Mouse (Mus musculus): ENCODE measurements around the gene Pdzk1. TPM values are rescaled to one million over a fixed set of nuclear protein-coding genes. Genes with fewer than 3 reads are reported as not detected.

Pdzk1 gene
- polyA plus RNA-seq, 1 experiment from 2014 or later: 0.21 TPM

DNA sequence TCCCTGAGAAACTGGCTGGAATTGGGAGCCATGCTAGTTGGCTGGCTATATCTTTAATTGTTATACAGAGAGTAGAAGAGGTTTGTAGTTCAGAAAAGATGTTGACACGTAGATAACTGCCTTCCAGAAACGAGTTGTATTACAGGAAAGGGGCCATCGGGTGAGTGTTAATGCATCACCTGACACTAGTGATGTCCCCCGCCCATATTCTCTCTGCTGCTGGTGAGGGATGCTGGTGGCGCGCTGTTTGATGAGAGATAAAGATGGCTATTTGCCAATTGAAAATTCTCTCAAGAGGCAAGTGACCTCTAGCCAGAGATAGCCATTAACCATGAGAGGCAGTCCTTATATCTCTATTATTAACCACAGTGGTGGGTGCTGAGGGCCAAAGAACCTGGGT lies 23.5 kb downstream of the Pdzk1 start:
- Histone ChIP-seq H3K27ac (replicated peaks) (no peak overlapping the region), H3K27me3 (ENCODE audit: control insufficient read depth, insufficient read depth, low read length) (no peaks in the 10 kb centered on the region), H3K36me3 (ENCODE audit: control insufficient read depth, insufficient read depth, low read length) (no peaks in the 10 kb centered on the region), H3K4me2 (replicated peaks; ENCODE audit: low read depth) (no peak overlapping the region), H3K4me3 (ENCODE audit: low read depth, low read length) (no peak overlapping the region), H3K9me3 (ENCODE audit: control insufficient read depth, low read length) (no peaks in the 10 kb centered on the region), H3K9ac (ENCODE audit: low read length) (no peak overlapping the region), H3K4me1 (replicated peaks; ENCODE audit: control insufficient read depth, insufficient read depth) (no peaks in the 10 kb centered on the region)
- TF ChIP-seq CTCF (IDR thresholded peaks at IDR 0.05; ENCODE audit: low read depth) (no peak), EP300 (optimal IDR thresholded peaks at IDR 0.05) (no peak)
- WGBS: 67% methylated on average over 6 of the region's 6 CpGs
- no peak for ATAC-seq (ENCODE audit: low FRiP score, low TSS enrichment)
- DNase-seq (ENCODE audit: low spot score): no peak

DNA sequence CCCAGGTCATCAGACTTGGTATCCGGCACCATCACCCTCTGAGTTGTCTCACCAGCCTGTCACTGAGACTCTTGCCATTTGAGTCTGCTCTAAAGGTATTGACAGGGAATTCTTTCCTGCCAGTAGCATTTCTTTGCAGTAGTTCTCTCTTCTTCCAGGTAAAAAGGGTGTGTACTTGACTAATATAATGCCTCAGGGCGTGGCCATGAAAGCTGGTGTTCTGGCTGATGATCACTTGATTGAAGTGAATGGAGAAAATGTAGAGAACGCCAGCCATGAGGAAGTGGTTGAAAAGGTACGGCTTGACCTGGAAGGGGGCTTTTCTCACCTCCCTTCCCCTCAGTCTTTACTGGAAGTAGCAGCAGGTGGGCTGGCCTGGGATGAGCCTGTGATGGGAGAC lies 25.3 kb downstream of the Pdzk1 start:
- no peaks in the 10 kb centered on the region for H3K36me3 ChIP-seq (ENCODE audit: control insufficient read depth, insufficient read depth, low read length)
- H3K9ac ChIP-seq (ENCODE audit: low read length): no peak overlapping the region
- no peak overlapping the region for H3K4me3 ChIP-seq (ENCODE audit: low read depth, low read length)
- no peak for TF ChIP-seq EP300 (optimal IDR thresholded peaks at IDR 0.05)
- no peaks in the 10 kb centered on the region for H3K9me3 ChIP-seq (ENCODE audit: control insufficient read depth, low read length)
- no peak overlapping the region for H3K27ac ChIP-seq (replicated peaks)
- H3K27me3 ChIP-seq (ENCODE audit: control insufficient read depth, insufficient read depth, low read length): no peaks in the 10 kb centered on the region
- 77% methylated on average over 4 of the region's 4 CpGs for WGBS
- H3K4me1 ChIP-seq (replicated peaks; ENCODE audit: control insufficient read depth, insufficient read depth): no peaks in the 10 kb centered on the region
- H3K4me2 ChIP-seq (replicated peaks; ENCODE audit: low read depth): no peak overlapping the region
- ATAC-seq (ENCODE audit: low FRiP score, low TSS enrichment) (no peak), DNase-seq (ENCODE audit: low spot score) (no peak)

DNA sequence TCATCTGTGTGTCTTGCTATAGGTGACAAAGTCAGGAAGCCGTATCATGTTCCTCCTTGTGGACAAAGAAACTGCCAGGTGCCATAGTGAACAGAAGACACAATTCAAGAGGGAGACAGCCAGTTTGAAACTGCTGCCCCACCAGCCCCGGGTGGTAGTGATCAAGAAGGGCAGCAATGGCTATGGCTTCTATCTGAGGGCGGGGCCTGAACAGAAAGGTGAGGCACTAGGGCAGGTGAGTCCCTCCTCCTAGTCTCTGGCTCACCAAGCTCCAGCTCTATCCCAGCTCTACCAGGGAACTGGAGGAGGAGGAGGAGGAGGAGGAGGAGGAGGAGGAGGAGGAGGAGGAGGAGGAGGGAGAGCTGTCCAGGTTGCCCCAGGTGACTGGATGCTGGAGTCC lies 26.7 kb downstream of the Pdzk1 start:
- H3K4me3 ChIP-seq (ENCODE audit: low read depth, low read length): no peak overlapping the region
- TF ChIP-seq CTCF (IDR thresholded peaks at IDR 0.05; ENCODE audit: low read depth) (no peak), EP300 (optimal IDR thresholded peaks at IDR 0.05) (no peak)
- 59% methylated on average over 3 of the region's 3 CpGs for WGBS

DNA sequence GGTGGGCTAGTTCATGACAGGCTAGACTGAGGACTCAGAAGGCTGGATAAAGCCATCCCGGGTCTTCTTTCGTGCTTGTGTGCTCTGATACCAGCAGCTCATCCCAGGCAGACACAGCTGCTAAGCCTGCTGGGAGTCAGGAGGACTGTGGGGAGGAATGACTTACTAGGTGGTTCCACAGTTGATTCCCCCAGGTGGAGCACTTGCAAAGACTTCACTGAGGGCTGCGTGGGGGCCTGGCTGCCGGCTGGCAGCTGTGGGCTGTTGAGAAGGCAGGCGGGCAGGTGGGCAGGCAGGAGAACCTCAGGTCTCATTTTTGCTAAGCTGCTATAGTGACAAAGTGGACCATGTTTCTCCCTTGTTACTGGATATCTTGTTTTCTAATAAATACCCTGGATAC lies 31.4 kb downstream of the Pdzk1 start:
- H3K27ac ChIP-seq (replicated peaks): no peak overlapping the region

More for the DNA sequence above, 26.7 kb downstream of the Pdzk1 start:
- Histone ChIP-seq H3K9ac (ENCODE audit: low read length) (no peak overlapping the region), H3K9me3 (ENCODE audit: control insufficient read depth, low read length) (no peaks in the 10 kb centered on the region), H3K27ac (replicated peaks) (no peak overlapping the region), H3K4me2 (replicated peaks; ENCODE audit: low read depth) (no peak overlapping the region), H3K27me3 (ENCODE audit: control insufficient read depth, insufficient read depth, low read length) (no peaks in the 10 kb centered on the region), H3K36me3 (ENCODE audit: control insufficient read depth, insufficient read depth, low read length) (no peaks in the 10 kb centered on the region), H3K4me1 (replicated peaks; ENCODE audit: control insufficient read depth, insufficient read depth) (no peaks in the 10 kb centered on the region)
- ATAC-seq (ENCODE audit: low FRiP score, low TSS enrichment) (no peak), DNase-seq (ENCODE audit: low spot score) (no peak)

DNA sequence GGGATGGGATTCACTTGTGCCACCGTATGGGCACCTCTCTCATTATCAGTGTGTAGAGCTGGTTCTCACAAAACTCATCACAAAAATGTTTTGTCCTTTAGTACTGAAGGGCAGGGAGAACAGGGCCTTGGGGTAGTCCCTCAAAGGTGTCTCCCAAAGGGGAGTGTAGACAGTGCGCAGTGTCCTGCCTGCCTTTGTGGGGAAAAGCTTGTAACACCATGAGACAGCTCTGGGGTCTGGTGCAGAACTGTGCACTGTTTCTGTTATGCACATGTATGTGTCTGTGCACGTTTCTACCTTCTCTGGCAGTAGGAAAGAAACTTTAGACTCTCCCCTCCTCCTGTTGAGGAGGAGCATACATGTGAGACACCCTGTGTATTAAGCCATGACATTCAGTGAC lies 38.8 kb downstream of the Pdzk1 start:
- peaks cover 5% of the 10 kb centered on the region for H3K36me3 ChIP-seq (ENCODE audit: control insufficient read depth, insufficient read depth, low read length)
- H3K9ac ChIP-seq (ENCODE audit: low read length): no peak overlapping the region
- no peaks in the 10 kb centered on the region for H3K27me3 ChIP-seq (ENCODE audit: control insufficient read depth, insufficient read depth, low read length)
- ATAC-seq (ENCODE audit: low FRiP score, low TSS enrichment) (no peak), DNase-seq (ENCODE audit: low spot score) (no peak)
- no peak overlapping the region for H3K27ac ChIP-seq (replicated peaks)
- no peak overlapping the region for H3K4me2 ChIP-seq (replicated peaks; ENCODE audit: low read depth)
- H3K4me1 ChIP-seq (replicated peaks; ENCODE audit: control insufficient read depth, insufficient read depth): no peaks in the 10 kb centered on the region
- H3K9me3 ChIP-seq (ENCODE audit: control insufficient read depth, low read length): no peaks in the 10 kb centered on the region
- 88% methylated on average over 3 of the region's 3 CpGs for WGBS
- TF ChIP-seq CTCF (IDR thresholded peaks at IDR 0.05; ENCODE audit: low read depth) (no peak), EP300 (optimal IDR thresholded peaks at IDR 0.05) (no peak)
- no peak overlapping the region for H3K4me3 ChIP-seq (ENCODE audit: low read depth, low read length)

More for the DNA sequence above, 31.4 kb downstream of the Pdzk1 start:
- no peaks in the 10 kb centered on the region for H3K27me3 ChIP-seq (ENCODE audit: control insufficient read depth, insufficient read depth, low read length)
- H3K36me3 ChIP-seq (ENCODE audit: control insufficient read depth, insufficient read depth, low read length): no peaks in the 10 kb centered on the region
- DNase-seq (ENCODE audit: low spot score) (no peak), ATAC-seq (ENCODE audit: low FRiP score, low TSS enrichment) (no peak)
- H3K4me3 ChIP-seq (ENCODE audit: low read depth, low read length): no peak overlapping the region
- WGBS: 91% methylated on average over 5 of the region's 5 CpGs
- H3K9ac ChIP-seq (ENCODE audit: low read length): no peak overlapping the region
- no peak for TF ChIP-seq CTCF (IDR thresholded peaks at IDR 0.05; ENCODE audit: low read depth)
- TF ChIP-seq EP300 (optimal IDR thresholded peaks at IDR 0.05): no peak
- no peaks in the 10 kb centered on the region for H3K4me1 ChIP-seq (replicated peaks; ENCODE audit: control insufficient read depth, insufficient read depth)
- H3K4me2 ChIP-seq (replicated peaks; ENCODE audit: low read depth): no peak overlapping the region
- H3K9me3 ChIP-seq (ENCODE audit: control insufficient read depth, low read length): no peaks in the 10 kb centered on the region

DNA sequence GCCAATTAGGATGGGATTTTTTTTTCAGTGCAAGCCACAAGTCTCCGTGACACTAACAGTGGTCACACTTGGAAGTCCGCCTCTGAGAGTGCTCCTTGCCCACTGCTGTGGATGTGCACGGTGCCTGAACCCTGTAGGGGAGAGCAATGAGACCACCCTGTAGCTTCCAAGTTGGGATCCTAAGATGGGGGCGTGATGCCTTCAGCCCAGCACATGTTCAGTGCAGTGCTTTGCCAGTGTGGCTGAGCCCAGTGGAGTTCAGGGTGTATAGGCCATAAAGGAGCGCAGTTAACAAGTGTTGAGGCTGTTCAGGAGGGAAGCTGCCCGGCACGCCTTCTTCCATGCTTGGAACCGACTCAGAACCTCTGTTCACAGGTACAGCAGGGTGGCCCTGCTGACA lies 39.5 kb downstream of the Pdzk1 start:
- no peaks in the 10 kb centered on the region for H3K9me3 ChIP-seq (ENCODE audit: control insufficient read depth, low read length)
- ATAC-seq (ENCODE audit: low FRiP score, low TSS enrichment) (no peak), DNase-seq (ENCODE audit: low spot score) (no peak)
- H3K9ac ChIP-seq (ENCODE audit: low read length): no peak overlapping the region
- H3K27ac ChIP-seq (replicated peaks): no peak overlapping the region
- H3K36me3 ChIP-seq (ENCODE audit: control insufficient read depth, insufficient read depth, low read length): peaks cover 8% of the 10 kb centered on the region
- H3K27me3 ChIP-seq (ENCODE audit: control insufficient read depth, insufficient read depth, low read length): no peaks in the 10 kb centered on the region
- H3K4me3 ChIP-seq (ENCODE audit: low read depth, low read length): no peak overlapping the region
- H3K4me1 ChIP-seq (replicated peaks; ENCODE audit: control insufficient read depth, insufficient read depth): no peaks in the 10 kb centered on the region
- 94% methylated on average over 8 of the region's 8 CpGs for WGBS
- no peak for TF ChIP-seq EP300 (optimal IDR thresholded peaks at IDR 0.05)
- no peak for TF ChIP-seq CTCF (IDR thresholded peaks at IDR 0.05; ENCODE audit: low read depth)
- no peak overlapping the region for H3K4me2 ChIP-seq (replicated peaks; ENCODE audit: low read depth)
